Mouse (Mus musculus): ENCODE measurements at regions not wholly inside any gene's neighbourhood (a gene's known extent, or its start where the extent isn't known, plus 50 kb on each side); places are given as distances from the start of the nearest gene placed in this dataset.

DNA sequence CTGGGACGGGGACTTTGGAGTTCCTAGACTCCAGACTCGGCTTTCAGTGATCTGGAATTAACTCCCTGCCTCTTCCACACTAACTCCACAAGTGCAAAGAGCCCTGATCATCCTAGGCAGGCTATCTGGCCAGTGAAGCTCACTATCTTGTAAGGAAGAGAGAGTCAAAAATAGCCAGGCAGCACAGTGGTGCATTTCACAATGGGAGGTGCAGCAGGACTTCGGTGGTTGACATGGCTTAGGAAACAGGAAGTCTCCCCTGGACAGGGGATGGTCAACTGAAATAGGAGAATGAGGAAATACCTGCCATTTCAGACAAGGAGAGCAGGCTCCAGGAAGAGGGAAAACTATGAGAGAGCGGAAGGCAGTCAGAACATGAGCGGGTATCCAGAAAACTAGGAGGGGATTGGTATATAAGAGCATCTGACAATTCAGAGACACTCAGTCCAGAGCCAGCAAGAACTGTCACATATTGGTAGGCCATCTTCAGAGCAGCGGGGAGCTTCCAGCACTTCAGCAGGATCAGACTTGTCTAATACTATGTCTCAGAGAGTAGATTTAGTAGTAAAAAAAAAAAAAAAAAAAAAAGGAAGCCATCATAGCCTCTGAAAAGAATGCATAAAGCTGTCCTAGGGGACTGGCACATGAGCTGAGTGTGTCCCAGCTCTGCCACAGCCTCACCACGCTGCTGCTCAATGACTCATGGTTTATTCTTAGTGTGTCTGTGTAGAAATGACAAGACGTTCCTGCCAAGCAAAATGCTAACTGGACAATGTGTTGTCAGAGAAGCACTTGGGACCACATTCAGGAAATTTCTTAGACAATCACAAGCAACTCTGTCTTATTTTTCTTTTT is 184.5 kb upstream of the Cpeb2 start:
- DNase-seq (ENCODE audit: low spot score): no peak

DNA sequence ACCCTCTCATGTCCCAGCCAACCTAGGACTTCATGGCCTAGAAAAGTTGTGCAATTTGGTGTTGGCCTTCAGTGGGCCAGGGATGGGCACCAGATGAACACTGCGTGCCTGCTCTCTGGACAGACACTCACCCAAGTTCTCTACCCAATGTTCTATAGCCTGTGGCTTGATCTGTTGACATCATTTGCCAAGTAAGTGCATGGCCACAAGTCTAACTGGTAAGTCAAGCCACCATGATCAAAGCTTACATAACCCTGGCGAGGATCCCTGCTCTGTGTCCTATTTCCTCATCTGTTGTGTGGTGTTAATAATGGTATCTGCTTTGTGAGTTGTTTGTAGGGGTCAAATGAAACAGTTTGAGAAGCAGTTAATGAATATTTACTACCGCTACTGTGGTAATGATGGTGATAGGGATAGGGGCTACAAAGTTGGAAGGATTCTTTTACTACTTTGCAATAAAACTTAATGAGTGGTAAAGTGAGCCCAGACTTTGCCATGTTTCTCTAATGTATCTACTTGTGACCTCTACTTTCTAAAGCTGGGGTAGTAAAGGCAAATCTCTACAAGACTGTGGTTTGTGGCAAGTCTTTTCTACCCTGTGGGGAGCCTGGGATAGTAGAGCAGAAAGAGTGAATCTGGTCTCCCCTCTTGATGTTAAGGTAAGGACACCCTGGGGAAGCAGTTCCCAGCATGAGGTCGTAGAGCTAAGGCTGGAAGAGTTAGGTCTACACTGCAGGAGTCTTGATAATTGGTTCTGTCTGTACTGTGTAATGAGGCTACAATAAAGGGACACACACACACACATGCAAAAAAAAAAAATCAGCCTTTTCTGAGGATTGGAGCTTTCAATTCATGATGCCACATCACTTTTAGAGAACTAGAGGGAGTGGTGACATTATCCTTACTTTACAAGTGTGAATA is 183.3 kb upstream of the Cpeb2 start:
- DNase-seq (ENCODE audit: low spot score): no peak

DNA sequence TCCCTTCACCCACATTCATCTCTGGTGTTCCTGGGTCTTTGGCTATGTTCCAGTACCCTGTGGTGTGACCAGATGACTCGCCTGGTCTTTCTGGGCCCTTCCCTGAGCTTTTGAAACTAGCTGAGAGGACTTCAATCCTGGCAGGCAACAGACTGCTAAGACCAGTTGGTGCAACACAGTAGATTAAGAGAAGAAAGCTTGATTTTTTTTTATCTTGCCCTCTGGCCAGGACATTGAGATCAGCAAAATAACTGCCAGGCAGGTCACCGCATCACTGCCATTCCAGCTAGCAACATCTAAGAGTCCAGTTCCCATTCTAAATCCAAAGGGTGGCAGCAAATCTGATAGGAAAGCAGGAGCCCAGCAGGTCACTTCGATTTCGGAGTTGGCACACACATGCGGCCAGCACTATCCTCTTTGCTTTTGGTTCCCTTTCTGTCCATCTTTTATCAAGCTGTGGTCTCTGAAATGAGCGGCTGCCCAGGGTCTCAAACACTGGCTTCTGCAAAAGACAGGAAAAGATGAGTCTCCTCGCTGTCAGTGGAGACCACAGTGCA is 181.9 kb upstream of the Cpeb2 start:
- DNase-seq (ENCODE audit: low spot score): no peak

DNA sequence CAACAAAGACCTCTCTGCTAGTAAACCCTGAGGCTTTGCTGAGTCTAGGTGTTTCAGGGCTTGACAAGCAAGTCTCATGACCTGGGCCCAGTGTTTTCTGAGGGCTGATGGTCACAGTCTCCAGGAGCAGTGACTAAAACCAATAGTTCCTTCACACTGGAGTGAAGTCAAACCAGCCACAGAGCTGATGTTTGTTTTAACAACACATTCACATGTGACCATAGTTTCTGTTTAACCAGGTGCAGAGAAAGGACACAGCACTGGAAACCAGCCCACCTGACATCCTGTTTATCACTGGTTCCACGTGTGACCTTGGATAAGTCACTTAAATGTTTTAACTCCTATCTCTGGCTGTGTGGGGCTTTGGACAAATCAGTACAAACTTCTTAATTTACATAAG is 180.3 kb upstream of the Cpeb2 start:
- DNase-seq (ENCODE audit: low spot score): no peak

DNA sequence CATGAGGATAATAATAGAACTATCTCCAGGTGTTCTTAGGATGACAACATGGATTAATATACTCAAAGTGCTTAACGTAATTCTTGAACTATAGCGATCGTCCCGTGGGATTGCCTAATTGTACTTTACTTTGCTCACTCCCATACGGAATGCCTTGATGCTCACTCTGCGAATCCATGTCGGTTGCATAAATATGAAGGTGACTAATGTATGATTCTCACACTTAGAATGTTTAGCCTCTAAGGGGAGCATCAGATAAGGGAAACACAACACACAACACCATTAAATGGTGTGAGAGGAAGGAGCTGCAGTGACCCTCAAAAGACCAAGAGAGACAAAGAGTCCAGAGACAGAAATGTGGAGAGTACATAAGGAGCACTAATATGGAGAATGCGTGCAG is 178.4 kb upstream of the Cpeb2 start:
- no peak for DNase-seq (ENCODE audit: low spot score)

DNA sequence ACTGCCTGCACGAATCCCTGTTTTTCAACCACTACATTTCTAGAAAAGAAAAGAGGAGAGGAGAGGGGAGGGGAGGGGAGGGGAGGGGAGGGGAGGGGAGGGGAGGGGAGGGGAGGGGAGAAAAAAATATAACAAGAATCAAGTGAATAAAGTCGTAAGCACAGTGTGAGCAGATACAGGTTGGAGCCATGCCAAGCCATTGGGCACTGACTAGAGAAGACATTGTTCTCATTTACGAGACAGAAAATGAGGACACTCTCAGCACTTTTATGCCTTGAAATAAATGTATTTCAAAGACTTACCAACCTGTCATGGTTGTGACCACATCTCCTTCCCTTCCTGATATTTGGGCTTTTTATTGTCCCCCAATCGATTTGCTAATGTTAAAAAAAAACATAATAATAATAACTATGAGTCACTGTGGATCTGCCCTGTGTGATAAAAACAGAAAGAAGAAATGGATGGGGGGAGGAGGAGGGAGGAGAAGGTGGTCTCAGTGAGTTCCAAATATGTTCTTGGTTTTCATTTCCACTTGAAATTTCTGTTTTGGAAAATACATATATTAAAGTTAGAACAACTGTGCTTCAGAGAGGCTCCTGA is 177.8 kb upstream of the Cpeb2 start:
- DNase-seq (ENCODE audit: low spot score): no peak

DNA sequence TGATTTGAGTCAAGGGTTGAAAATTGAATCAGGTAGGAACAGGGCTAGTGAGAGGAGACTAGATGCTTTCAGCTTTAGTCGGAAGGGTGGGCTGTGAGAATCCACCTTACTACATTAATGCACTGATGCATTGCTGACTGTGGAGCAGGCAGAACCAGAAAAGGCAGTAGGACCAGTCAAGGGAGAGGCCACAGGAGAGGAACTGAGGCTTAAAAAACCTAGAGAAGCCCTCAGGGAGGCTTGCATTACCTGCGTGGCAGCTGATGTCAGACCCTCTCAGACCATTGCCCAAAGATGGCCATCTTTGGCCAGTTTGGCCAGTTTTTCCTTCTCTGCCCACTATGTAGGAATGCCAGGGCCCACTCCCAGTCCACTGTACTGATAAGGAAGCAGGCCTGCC is 176.5 kb upstream of the Cpeb2 start:
- DNase-seq (ENCODE audit: low spot score): no peak

DNA sequence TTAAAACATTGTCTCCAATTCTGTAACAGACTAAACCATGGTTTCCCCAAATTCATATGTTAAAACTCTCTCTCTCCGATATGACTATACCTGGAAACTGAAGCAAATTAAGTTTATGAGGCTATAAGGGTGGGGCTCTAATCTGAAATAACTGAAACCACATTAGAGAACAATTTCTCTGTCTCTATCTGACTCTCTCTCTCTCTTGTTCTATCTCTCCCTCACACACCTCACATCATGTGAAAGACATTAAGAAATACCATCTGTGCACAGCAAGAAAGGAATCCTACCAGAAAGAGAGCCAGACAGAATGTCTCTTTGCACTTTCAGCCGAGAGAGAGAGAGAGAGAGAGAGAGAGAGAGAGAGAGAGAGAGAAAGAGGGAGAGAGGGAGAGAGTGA is 171.7 kb upstream of the Cpeb2 start:
- DNase-seq (ENCODE audit: low spot score): no peak

DNA sequence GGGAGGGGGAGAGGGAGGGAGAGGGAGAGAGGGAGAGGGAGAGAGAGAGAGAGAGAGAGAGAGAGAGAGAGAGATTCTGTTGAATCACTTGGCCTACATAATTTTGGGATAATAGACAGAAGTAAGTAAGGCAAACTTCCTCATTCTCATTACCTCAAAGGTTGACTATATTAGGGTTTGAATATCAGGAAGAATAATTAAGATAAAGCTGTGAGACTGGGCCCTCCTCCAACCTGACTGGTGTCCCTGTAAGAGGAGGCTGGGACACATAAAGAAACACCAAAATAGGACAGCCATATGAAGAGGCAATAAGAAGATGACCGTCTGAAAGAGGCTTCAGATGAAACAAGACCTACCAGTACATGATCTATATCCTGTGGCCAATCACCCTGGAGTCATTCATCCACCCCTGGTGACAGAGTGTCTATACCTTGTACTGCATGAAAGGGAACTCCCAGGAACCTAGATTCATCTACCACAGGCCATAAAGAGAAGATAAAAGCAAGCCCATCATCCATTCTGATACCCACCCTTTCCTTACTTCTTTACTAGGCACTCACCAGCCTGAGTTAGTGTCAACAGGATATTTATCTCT is 171.1 kb upstream of the Cpeb2 start:
- no peak for DNase-seq (ENCODE audit: low spot score)

DNA sequence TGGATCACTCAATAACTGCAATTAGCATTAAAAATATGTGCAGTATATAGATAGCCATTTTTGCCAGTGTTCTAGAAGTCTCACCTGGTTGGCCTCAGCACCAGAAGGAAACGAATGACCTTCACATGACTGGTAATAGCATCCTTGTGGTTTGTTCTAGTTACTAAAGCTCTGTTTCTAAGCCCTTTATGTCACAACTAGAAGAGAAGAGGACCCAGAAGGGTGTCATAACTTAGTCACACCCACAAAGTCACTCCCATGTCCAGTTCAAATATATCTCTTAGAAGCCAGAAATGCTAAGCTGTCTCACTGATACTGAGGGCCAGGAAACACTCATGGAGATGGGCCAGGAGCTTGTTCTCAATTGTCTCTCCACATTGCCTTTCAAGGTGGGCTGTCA is 170.5 kb upstream of the Cpeb2 start:
- no peak for DNase-seq (ENCODE audit: low spot score)

DNA sequence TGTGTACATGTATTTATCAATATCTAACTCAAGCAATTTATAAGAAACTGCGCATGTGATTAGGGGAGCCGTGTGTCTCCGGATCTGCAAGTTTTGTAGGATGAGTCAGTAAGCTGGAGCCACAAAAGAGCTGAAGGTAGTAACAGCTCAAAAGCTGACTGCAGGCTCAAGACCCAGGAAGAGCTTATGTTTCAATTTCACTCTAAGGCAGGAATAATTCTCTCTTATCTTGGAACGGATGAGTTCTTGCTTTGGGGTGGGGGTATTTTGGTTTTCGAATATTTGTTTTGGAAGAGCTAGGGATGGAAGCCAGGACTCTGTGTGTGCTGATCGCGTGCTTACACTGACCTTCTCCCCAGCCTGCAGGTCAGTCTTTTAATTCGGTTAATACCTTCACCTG is 169.6 kb upstream of the Cpeb2 start:
- DNase-seq (ENCODE audit: low spot score): no peak

DNA sequence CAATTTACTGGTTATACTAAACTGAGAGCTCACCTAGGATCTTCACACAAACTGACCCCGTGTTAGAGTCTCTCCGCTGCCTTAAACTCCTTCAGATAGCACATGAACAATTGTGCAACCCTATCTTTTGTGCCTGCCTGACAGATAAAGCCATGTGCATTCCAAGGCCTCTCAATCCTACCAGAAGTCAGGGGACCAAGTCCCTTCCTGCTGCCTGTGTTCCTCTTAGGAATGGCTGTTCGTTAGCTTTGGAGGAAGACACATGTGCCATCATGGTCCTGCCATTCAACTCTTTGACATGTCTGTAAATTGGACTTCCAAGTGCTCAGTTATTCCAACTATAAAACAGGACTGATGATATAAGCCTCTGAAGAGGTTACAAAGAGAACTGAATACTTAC is 161.4 kb upstream of the Cpeb2 start:
- DNase-seq (ENCODE audit: low spot score): no peak

DNA sequence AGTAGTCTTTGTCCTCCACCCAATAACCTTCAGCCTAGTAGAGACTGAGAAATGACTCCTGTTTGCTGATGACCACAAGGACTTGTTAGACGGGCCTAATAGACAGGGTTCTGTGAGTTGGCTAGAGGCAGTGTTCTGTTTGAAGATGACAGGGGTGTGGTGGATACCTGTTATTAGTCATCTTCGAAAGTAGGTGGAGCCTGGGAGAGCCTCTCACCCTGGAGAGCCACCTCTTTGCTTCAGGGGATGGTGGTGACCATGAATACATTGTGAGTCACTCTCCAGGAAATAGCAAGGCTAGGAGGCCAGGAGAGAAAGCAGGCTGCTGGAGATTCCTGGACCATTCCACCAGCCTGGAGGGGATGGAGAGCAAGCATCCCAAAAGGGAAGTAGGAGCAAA is 160.6 kb upstream of the Cpeb2 start:
- DNase-seq (ENCODE audit: low spot score): no peak

DNA sequence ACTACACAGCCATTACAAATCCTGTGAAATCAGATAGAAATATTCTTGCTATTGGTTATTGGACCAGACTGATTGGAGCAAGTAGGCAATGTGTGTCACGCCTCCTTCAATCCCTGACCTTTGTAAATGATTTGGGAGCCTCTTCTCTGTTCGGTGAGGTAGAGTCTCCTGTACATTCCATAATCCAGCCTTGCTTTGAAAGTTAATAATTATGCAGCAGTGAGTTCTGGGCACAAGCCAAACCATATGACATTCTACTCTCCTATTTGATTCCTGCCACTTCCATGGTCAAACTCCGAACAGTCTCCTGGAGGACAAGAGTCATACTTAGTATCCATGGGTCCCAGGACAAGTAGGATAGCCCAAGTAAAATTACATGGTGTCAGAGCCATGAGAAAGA is 158.4 kb upstream of the Cpeb2 start:
- DNase-seq (ENCODE audit: low spot score): no peak

DNA sequence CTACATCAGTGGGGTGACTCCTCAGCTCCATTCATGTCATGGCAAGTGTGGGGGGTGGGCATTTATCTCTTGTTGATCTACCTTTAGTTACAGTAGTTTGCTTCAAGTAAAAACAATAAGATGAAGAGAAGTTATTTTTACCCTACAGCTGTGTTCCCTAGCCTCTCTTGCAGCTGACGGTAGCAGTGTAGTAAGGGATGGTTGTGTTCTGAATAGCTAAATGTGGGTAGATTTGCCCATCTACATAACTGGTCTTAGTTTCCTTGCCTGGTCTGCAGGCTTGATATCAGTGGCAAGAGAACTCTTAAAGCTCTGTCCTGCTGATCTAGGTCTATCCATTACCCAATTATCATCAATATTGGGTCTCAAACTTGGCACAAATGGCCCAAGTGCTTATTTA is 152.7 kb upstream of the Cpeb2 start:
- no peak for DNase-seq (ENCODE audit: low spot score)

DNA sequence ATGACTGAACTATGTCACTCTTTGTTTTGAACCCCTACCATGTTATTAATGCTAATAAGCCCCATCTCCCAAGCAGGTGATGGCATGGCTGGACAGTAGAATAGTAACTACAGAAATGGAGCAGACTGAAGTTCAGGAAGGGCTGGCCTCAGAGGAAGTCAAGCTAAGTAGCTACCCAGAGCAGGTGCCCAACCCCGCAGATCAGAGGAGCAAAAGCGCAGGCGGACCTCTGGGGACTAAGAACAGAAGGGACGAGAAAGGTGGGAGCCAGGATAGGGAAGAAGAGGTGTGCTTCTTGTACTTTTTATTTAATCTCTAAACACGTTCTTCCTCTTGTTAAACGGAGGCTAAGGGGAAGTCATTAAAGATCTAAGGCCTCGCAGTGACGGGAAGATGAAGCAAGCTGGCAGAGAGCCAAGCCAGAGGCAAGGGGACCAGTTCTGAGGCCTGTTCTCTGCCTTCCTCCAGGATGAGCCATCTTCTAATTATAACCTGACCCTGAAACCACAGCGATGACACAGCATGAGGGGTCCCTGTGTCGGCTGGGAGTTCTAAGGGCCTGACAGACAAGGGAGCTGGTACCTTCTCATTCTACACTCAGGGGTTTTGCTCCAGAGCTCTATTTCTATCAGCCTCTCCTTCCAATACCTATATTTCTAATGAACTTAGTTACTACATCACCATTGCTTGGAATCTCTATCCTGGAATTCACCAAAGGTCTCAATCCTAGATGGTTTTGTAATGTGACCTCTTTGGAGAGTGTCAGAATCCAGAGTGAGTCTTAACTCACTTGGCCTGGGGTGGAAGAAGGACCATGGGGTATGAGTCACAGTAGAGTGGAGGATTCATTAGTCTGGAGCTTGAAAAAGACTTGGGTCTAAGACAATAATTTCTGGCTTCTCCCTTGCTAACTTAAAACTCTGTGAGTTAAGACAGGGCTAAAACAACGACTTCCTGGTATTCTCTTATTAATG is 151.1 kb upstream of the Cpeb2 start:
- no peak for DNase-seq (ENCODE audit: low spot score)

DNA sequence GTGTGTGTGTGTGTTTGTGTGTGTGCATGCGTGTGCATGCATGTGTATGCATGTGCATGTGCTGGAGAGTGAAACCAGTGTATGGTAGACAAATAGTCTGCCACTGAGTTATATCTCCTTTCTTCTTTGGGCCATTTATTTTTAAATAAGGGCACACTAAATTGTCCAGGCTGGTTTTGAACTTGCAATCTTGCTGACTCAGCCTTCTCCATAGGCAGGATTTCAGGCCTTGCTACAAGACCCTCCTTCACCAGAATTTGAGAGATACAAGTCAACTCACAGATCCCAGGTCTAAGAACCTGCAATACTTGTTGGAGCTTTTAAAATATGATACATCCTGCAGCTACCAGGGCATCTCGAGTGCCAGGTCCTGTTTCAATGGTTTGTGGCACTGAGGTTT is 145.9 kb upstream of the Cpeb2 start:
- no peak for DNase-seq (ENCODE audit: low spot score)

DNA sequence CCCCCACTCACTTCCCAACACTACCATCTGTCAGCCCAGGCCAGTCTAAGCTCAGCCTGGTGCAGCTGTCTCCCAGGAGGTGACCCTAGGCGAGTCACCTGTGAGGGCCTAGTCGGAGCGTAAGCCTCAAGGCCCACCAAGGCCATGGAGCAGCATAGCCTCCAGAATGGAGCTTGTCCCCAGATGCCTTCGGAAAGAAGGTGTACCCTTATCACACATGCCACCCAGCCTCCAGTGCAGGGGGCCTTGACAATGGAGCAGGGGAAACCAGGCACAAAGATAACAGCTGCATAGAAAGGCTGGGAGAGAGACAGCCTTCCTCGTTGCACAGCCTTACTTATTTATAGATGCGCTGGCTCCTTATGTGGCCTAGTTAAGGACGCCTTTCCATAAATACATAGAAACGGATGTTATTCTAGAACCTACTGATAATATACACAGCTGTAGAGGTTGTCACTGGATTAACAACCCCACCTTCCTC is 145.0 kb upstream of the Cpeb2 start:
- DNase-seq (ENCODE audit: low spot score): no peak

DNA sequence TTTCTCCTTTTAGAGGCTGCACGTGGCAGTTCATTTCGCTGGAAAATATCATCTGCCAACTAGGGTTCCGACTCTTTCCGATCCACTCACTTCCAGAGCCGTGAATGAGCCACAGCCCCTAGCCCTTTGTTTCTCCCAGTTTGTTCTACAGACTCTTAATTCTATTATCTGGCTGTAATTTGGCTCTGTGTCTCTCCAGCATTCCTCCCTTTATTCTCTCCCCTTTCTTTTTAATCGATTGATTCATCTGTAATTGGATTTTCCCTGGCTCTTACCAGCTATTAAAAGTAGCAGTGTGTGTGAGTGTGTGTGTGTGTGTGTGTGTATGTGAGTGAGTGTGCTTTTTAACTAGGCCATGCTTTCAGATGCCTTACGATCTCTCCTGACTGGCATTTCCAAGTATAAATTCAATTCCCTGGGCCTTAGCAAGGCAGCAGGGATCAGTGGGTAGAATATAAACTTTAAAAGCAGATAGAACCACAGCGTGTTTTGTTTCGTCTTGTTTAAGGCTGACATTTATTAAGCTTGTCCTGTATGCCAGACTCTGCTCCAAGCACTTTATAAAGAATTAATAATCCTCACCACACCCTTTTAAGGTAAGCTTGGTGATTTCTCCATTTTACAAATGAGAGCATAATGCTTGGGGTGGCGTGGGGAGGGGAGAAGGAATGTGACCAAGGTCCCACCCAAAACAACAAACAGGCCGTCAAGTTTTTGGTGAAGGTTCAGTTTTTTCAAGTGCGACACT is 144.1 kb upstream of the Cpeb2 start:
- no peak for DNase-seq (ENCODE audit: low spot score)

DNA sequence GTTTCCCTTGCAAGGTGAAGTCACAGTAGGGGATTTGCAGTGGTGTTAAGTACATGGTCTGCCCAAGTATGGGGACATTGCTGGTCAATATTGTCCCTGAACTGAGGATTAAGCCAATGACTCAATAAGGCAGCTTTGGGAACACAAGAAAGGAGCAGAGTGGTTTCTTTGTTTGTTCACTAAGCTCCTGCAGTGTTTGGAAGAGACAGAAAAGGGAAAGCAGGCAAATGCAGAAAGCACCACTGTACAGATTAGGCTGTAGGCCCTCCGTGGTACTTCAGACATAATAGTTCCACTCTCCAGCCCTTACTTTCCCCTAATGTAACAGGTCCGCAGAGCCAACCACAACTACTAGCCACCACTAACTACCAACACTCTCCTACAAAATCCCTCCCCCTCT is 143.5 kb upstream of the Cpeb2 start:
- DNase-seq (ENCODE audit: low spot score): no peak
